Mouse (Mus musculus): ENCODE data around the gene Cers5. TPM values are rescaled to one million over a fixed set of nuclear protein-coding genes. Genes with fewer than 3 reads are reported as not detected.
A peak's percentile ranks its signal among the peaks of the same experiment; 100 is the strongest.

The Cers5 gene
- polyA plus RNA-seq, 1 experiment from 2014 or later, result 57.8 TPM

- DNase-seq (ENCODE audit: low spot score, missing footprints) (no peak), ATAC-seq (ENCODE audit: low FRiP score) (no peak)
- Histone ChIP-seq H3K27me3 (ENCODE audit: control insufficient read depth, insufficient read depth, low read length) (no peaks in the 10 kb centered on the region), H3K9ac (ENCODE audit: low read length) (no peak overlapping the region), H3K27ac (ENCODE audit: low read depth, low read length) (no peak overlapping the region), H3K36me3 (ENCODE audit: control insufficient read depth, insufficient read depth, low read length) (no peaks in the 10 kb centered on the region), H3K4me2 (no peak overlapping the region), H3K4me1 (ENCODE audit: control insufficient read depth, insufficient read depth, low read length) (peaks cover 3% of the 10 kb centered on the region), H3K9me3 (ENCODE audit: control insufficient read depth, low read length) (no peaks in the 10 kb centered on the region), H3K4me3 (ENCODE audit: low read depth, low read length) (no peak overlapping the region)
- 80% methylated on average over 7 of the region's 7 CpGs for WGBS
Observed at GRCm38 (mm10) chr15:99812097-99812496, 39.4 kb upstream of the Cers5 start.

DNA sequence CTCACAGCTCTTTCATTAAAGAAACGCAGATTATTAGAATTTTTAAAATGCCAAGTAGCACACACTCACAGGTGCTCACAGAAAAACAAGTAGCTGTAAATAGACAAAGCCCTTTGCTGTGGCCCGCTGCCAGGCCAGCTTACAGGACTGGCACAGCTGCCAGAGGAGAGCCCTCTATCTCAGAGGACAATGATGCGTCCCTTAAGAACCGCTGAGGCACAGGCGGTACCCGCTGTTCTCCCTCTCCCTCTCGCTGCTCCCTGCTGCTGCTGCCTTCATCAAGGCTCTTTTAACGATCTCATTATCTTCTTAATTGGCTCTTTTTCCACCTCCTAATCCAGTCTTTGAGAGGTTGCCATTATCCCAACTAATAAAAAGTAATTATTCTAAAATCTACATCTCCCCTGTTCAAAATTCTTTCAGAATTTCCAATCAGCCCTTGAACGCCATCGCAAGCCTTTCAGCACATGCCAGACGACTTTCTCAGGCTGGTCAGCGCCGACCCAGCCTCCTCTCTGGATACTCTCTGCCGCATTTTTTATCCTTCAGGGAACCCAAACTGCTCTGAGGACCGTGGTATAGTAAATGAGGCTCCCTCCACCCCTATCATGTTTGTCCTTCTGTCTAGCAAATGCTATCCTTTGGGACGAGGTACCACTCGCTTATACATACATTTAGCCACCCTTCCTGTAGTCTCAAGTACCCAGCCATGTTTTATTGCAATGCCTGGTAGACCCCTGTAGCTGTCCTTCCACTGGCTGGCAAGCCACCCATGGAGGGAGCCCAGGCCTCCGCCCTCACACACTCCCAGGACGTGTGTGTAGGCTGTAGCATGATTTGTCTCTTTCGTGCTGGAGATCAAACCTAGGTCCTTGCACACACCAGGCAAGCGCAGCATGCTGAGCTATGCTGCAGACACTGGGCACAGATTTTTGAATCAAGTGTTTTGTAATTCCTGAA lies 35.4 kb upstream of the Cers5 start:
- no peaks in the 10 kb centered on the region for H3K27me3 ChIP-seq (ENCODE audit: control insufficient read depth, insufficient read depth, low read length)
- H3K4me3 ChIP-seq (ENCODE audit: low read depth, low read length), result no peak overlapping the region
- WGBS, result 36% methylated on average over 21 of the region's 21 CpGs
- H3K27ac ChIP-seq (ENCODE audit: low read depth, low read length), result peak overlapping the region; percentile 20; the same call in 1 of the 2 replicates
- ATAC-seq (ENCODE audit: low FRiP score) (no peak), DNase-seq (ENCODE audit: low spot score, missing footprints) (peak; percentile 86)
- peaks cover 6% of the 10 kb centered on the region for H3K4me1 ChIP-seq (ENCODE audit: control insufficient read depth, insufficient read depth, low read length)
- no peaks in the 10 kb centered on the region for H3K36me3 ChIP-seq (ENCODE audit: control insufficient read depth, insufficient read depth, low read length)
- H3K9ac ChIP-seq (ENCODE audit: low read length), result peak overlapping the region; percentile 12; the same call in 1 of the 2 replicates
- H3K9me3 ChIP-seq (ENCODE audit: control insufficient read depth, low read length), result no peaks in the 10 kb centered on the region
- peak overlapping the region; percentile 8; the same call in 1 of the 2 replicates for H3K4me2 ChIP-seq

GRCm38 (mm10) chr15:99806171-99806570 lies 33.5 kb upstream of the Cers5 start:
- ATAC-seq (ENCODE audit: low FRiP score) (no peak), DNase-seq (ENCODE audit: low spot score, missing footprints) (no peak)
- Histone ChIP-seq H3K27ac (ENCODE audit: low read depth, low read length) (no peak overlapping the region), H3K4me2 (no peak overlapping the region), H3K9me3 (ENCODE audit: control insufficient read depth, low read length) (no peaks in the 10 kb centered on the region), H3K36me3 (ENCODE audit: control insufficient read depth, insufficient read depth, low read length) (no peaks in the 10 kb centered on the region), H3K27me3 (ENCODE audit: control insufficient read depth, insufficient read depth, low read length) (no peaks in the 10 kb centered on the region), H3K4me1 (ENCODE audit: control insufficient read depth, insufficient read depth, low read length) (peaks cover 6% of the 10 kb centered on the region), H3K9ac (ENCODE audit: low read length) (no peak overlapping the region), H3K4me3 (ENCODE audit: low read depth, low read length) (no peak overlapping the region)
- 28% methylated on average over 7 of the region's 7 CpGs for WGBS

DNA sequence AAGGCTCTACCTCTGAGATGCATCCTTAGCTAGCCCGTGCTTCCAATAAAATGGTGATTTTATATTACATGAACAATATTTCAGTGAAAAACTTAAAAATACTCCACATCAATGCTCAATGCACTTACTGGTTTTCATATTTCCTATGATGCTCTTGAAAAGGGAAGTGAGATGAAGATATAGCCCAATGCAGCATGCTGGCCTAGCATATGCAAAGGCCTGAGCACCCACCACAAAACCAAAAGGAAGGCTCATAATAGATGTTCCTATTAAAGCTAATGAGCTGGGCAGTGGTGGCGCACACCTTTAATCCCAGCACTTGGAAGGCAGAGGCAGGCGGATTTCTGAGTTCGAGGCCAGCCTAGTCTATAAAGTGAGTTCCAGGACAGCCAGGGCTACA lies 33.0 kb upstream of the Cers5 start:
- Histone ChIP-seq H3K4me1 (ENCODE audit: control insufficient read depth, insufficient read depth, low read length) (peaks cover 6% of the 10 kb centered on the region), H3K27ac (ENCODE audit: low read depth, low read length) (no peak overlapping the region)
- no peak for ATAC-seq (ENCODE audit: low FRiP score)

GRCm38 (mm10) chr15:99803186-99803644 lies 30.5 kb upstream of the Cers5 start:
- no peak for DNase-seq (ENCODE audit: low spot score, missing footprints)
- H3K9me3 ChIP-seq (ENCODE audit: control insufficient read depth, low read length), result no peaks in the 10 kb centered on the region
- no peak overlapping the region for H3K9ac ChIP-seq (ENCODE audit: low read length)
- WGBS, result 47% methylated on average over 6 of the region's 6 CpGs
- no peak for ATAC-seq (ENCODE audit: low FRiP score)
- H3K27ac ChIP-seq (ENCODE audit: low read depth, low read length), result no peak overlapping the region
- H3K4me2 ChIP-seq, result no peak overlapping the region
- H3K4me3 ChIP-seq (ENCODE audit: low read depth, low read length), result no peak overlapping the region
- peaks cover 6% of the 10 kb centered on the region for H3K4me1 ChIP-seq (ENCODE audit: control insufficient read depth, insufficient read depth, low read length)
- no peaks in the 10 kb centered on the region for H3K27me3 ChIP-seq (ENCODE audit: control insufficient read depth, insufficient read depth, low read length)
- H3K36me3 ChIP-seq (ENCODE audit: control insufficient read depth, insufficient read depth, low read length), result no peaks in the 10 kb centered on the region

More for the DNA sequence above, 33.0 kb upstream of the Cers5 start:
- Histone ChIP-seq H3K9me3 (ENCODE audit: control insufficient read depth, low read length) (no peaks in the 10 kb centered on the region), H3K9ac (ENCODE audit: low read length) (no peak overlapping the region), H3K27me3 (ENCODE audit: control insufficient read depth, insufficient read depth, low read length) (no peaks in the 10 kb centered on the region), H3K4me2 (no peak overlapping the region), H3K4me3 (ENCODE audit: low read depth, low read length) (no peak overlapping the region), H3K36me3 (ENCODE audit: control insufficient read depth, insufficient read depth, low read length) (no peaks in the 10 kb centered on the region)
- DNase-seq (ENCODE audit: low spot score, missing footprints), result no peak
- WGBS, result 98% methylated on average over 4 of the region's 4 CpGs

DNA sequence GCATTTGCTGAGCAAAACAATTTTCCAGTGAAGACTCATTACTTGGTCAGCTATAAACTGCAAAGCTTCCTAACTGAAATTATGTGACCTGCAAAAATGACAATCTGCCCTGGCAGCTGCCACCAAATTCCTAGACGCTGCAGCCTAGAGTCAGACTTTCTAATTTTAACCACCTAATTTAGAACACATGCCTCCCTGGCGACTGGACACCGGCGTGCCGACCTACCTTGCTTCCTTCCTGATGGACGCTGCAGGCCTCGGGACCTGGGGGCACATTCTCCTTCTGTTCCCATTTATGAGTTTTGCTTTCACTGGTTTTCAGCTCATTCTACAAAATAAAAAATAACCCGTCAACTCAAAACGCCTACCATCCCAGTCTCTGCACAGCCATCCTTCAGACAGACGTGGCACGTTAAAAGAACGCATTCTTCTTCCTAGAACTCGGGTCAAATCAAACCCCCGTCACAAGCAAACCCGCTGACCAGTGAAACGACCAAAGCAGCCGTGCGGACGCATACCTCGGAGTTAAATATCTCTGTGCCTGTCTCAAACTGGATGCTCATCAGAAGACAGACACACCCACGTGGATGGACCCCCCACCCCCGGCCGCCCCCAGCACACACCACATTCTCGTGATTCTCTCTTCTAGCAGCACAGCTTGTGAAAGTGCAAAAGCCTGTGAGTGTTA lies 29.3 kb upstream of the Cers5 start:
- WGBS, result 69% methylated on average over 24 of the region's 24 CpGs
- no peak overlapping the region for H3K9ac ChIP-seq (ENCODE audit: low read length)
- H3K4me2 ChIP-seq, result no peak overlapping the region
- H3K27ac ChIP-seq (ENCODE audit: low read depth, low read length), result no peak overlapping the region
- H3K36me3 ChIP-seq (ENCODE audit: control insufficient read depth, insufficient read depth, low read length), result no peaks in the 10 kb centered on the region
- H3K4me1 ChIP-seq (ENCODE audit: control insufficient read depth, insufficient read depth, low read length), result peaks cover 3% of the 10 kb centered on the region; the same call in 1 of the 2 replicates
- H3K27me3 ChIP-seq (ENCODE audit: control insufficient read depth, insufficient read depth, low read length), result no peaks in the 10 kb centered on the region
- H3K9me3 ChIP-seq (ENCODE audit: control insufficient read depth, low read length), result no peaks in the 10 kb centered on the region
- no peak overlapping the region for H3K4me3 ChIP-seq (ENCODE audit: low read depth, low read length)
- DNase-seq (ENCODE audit: low spot score, missing footprints) (no peak), ATAC-seq (ENCODE audit: low FRiP score) (no peak)

GRCm38 (mm10) chr15:99799706-99800105 lies 27.0 kb upstream of the Cers5 start:
- ATAC-seq (ENCODE audit: low FRiP score) (no peak), DNase-seq (ENCODE audit: low spot score, missing footprints) (no peak)
- Histone ChIP-seq H3K36me3 (ENCODE audit: control insufficient read depth, insufficient read depth, low read length) (no peaks in the 10 kb centered on the region), H3K9me3 (ENCODE audit: control insufficient read depth, low read length) (no peaks in the 10 kb centered on the region), H3K9ac (ENCODE audit: low read length) (no peak overlapping the region), H3K4me3 (ENCODE audit: low read depth, low read length) (no peak overlapping the region), H3K27me3 (ENCODE audit: control insufficient read depth, insufficient read depth, low read length) (no peaks in the 10 kb centered on the region), H3K4me2 (no peak overlapping the region), H3K27ac (ENCODE audit: low read depth, low read length) (no peak overlapping the region), H3K4me1 (ENCODE audit: control insufficient read depth, insufficient read depth, low read length) (no peaks in the 10 kb centered on the region)
- 81% methylated on average over 6 of the region's 6 CpGs for WGBS

- Histone ChIP-seq H3K4me3 (ENCODE audit: low read depth, low read length) (no peak overlapping the region), H3K27ac (ENCODE audit: low read depth, low read length) (no peak overlapping the region), H3K36me3 (ENCODE audit: control insufficient read depth, insufficient read depth, low read length) (no peaks in the 10 kb centered on the region), H3K4me1 (ENCODE audit: control insufficient read depth, insufficient read depth, low read length) (no peaks in the 10 kb centered on the region), H3K9ac (ENCODE audit: low read length) (no peak overlapping the region), H3K27me3 (ENCODE audit: control insufficient read depth, insufficient read depth, low read length) (no peaks in the 10 kb centered on the region), H3K9me3 (ENCODE audit: control insufficient read depth, low read length) (no peaks in the 10 kb centered on the region), H3K4me2 (no peak overlapping the region)
- 89% methylated on average over 5 of the region's 5 CpGs for WGBS
- no peak for ATAC-seq (ENCODE audit: low FRiP score)
- DNase-seq (ENCODE audit: low spot score, missing footprints), result no peak
Observed at GRCm38 (mm10) chr15:99797898-99798297, 25.2 kb upstream of the Cers5 start.

GRCm38 (mm10) chr15:99796735-99797134 lies 24.1 kb upstream of the Cers5 start:
- Histone ChIP-seq H3K4me1 (ENCODE audit: control insufficient read depth, insufficient read depth, low read length) (no peaks in the 10 kb centered on the region), H3K27me3 (ENCODE audit: control insufficient read depth, insufficient read depth, low read length) (no peaks in the 10 kb centered on the region), H3K9me3 (ENCODE audit: control insufficient read depth, low read length) (no peaks in the 10 kb centered on the region), H3K4me3 (ENCODE audit: low read depth, low read length) (no peak overlapping the region), H3K4me2 (no peak overlapping the region), H3K27ac (ENCODE audit: low read depth, low read length) (no peak overlapping the region), H3K9ac (ENCODE audit: low read length) (no peak overlapping the region), H3K36me3 (ENCODE audit: control insufficient read depth, insufficient read depth, low read length) (no peaks in the 10 kb centered on the region)
- DNase-seq (ENCODE audit: low spot score, missing footprints) (no peak), ATAC-seq (ENCODE audit: low FRiP score) (no peak)
- 84% methylated on average over 9 of the region's 9 CpGs for WGBS
